Mouse (Mus musculus): Measurements from ENCODE around the gene Zfp653.
A peak's percentile ranks its signal among the peaks of the same experiment; 100 is the strongest.
"Not testable (repeated sequence)": the region's sequence is repeated elsewhere in the genome, so short reads cannot be mapped to it uniquely, and the experiment has no call there.

Zfp653 gene

DNA sequence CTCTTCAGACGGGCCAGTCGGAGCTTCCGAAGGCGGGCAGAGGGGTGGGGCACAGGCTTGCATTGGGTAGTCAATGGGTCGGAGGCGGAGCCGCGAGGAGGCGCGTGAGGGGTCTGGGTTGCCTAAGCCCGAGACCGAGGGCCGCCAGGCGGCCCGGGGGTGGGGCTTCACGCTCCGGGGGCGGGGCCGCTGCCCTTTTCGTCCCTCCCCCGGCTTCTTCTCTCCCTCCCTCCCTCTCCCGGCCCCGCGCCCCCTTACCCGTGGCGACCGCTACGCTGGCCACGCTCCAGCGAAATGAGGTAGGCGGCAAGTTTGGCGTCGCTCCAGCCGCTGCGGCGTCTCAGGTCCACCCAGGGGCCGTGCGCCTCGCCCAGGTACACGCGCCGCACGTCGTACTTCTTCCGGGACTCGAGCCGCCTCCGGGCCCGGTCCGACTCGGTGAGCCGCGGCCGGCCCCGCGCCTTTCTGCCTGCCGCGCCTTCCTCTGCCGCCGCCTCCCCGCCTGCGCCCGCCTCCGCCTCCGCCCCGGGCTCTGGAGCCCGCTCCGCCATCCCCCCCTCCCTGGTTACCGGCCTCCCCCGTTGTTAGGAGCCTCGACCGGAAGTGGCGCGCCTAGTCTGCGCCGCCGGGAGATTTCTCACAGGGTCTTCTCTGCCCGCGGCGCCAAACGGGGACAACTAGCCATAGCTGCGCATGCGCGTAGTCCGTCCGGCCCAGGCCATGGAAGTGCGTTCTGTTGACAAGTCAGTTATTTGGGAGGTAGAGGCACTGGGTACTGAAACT lies at the start of gene Zfp653, which contains the start of gene Gm49318:
Gene Zfp653, minus strand, starts transcription at position 586 of the 783 bp plus-strand sequence.
Gene Gm49318, minus strand, starts transcription at position 469 of the 783 bp plus-strand sequence.
- peak; percentile 98 for DNase-seq

DNA sequence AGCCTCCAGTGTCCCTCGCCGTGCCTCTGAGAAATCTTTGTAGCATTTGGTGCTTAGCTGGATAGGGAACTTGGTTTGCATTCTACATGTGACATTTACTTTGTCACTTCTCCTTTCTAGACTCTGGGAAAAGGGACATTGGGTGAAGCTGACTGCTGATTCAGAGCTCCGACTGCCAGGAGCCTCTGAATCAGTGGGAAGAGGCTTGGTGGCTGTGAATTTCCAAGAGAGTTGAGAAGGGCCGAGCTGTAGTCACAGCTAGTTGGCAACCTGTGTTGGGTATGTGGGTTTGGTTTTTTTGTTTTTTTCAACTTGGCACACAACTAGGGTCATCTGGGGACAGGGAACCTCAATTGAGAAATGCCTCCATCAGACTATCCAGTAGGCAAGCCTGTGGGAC lies 48.4 kb upstream of the Zfp653 start:
- DNase-seq: no peak

DNA sequence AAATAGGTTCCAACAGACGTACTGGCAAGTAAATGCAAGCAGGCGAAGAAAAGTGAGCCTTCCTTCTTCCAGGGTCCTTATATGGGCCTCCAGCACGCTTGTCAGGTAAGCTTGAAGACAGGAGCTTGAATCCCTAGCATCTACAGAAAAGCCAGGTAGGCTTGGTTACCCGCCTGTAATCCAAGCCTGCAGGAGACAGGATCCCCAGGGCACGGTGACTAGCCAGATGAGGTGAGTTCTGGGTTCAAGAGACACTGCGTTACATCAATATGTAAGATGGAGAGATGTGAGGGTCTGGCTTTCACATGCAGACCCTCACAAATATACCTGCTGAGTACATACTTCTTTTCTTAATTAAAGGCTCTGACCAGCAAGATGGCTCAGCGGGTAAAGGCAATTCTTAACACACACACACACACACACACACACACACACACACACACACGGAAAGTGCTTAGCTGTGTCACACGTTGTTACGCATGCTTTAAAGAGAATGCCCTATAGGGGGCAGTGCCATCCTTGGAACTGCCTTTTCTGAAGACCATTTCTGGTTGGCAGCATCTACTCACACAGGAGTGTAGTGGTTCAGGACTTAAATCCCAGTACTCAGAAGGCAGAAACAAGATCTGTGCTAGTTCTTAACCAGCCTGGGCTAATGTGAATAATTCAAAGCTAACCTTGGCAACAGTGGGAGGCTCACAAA lies 46.7 kb upstream of the Zfp653 start:
- DNase-seq: peak; percentile 37

DNA sequence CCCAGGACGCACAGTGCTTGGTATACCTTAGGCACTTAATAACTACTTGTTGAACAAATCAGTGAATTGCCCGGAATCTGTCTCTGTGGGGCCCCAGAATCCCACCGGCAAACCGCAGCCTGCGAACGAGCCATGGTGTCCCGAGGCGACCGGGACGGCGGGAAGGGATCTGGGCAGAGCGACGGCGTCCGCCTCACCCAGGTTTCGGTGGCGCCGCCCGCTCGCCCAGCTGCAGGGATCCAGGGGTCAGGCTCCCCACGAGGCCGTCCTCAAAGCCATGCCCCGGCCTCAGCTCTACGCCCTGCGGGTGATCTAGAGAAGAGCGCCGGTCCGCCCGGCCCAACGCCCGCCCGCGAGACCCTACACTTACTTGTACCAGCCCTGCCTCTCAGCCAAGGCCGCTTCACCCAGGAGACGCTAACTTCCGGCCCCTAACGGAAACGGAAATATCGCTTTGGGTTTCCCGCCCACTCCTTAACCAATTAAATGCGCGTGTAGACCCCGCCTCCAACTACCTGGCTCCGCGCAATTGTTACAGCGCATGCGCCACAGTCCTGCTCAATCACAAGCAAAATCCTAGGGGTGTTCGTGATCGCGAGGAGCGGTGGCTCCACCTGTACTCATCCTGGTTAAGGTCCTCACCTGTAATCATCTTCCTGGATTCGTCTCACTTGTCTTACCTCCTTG lies 45.7 kb upstream of the Zfp653 start, which contains the start of gene Elof1:
Gene Elof1, minus strand, starts transcription at position 433 of the 687 bp plus-strand sequence.
- DNase-seq: peak; percentile 88

DNA sequence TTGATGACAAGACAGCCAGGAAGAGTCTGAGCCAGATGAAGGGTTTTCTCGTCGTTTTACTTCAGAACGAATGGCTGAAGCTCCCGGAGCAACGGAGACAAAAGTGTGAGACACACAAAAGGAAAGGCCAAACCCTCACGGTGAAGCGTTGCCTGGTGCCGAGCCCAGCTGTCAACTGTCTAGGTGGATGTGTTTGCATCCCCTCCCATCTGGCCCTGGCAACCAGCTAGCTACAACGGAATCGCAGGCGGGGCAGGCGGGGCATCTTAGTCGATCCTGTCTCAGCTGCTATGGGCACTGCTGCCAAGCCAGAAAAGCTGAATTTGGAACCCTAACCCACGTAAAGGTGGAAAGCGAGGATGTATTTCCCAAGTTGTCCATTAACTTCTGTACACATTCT lies 44.9 kb upstream of the Zfp653 start:
- DNase-seq: no peak

DNA sequence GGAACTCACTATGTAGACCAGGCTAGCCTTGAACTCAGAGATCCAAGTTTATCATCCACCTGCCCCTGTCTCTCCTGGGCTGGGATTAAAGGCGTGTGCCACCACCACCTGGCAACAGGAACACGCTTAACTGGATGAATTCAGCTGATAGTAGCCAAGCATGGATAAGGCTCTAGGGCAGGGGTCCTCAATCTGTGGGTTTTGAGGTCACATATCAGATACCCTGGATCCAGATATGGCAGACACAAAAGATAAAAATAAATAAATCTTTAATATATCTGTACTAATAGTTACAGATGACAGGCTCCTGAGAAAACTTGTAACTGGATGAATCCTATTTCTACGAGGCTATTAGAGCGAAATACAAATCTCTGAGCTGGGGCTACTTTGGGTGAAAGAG lies 44.5 kb upstream of the Zfp653 start:
- DNase-seq: no peak

DNA sequence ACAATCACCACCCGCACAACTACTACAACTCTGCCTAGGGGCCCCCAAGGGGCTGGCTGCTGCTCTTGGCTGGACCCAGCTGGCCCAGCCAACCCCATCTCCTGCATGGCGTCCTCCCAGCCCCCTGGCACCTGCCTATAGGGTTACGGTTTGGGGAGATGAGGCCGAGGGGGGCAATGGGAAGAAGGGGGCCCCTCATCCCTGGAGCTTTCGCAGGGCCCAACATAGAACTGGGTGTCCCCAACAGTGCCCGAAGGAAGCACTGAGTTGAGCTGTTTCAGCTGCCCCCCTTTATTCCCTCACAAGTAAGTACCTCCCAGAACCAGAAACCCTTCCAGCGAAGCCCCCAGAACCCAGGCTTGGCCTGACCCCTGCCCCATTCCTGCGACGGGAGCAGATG lies 37.0 kb upstream of the Zfp653 start:
- DNase-seq: no peak

DNA sequence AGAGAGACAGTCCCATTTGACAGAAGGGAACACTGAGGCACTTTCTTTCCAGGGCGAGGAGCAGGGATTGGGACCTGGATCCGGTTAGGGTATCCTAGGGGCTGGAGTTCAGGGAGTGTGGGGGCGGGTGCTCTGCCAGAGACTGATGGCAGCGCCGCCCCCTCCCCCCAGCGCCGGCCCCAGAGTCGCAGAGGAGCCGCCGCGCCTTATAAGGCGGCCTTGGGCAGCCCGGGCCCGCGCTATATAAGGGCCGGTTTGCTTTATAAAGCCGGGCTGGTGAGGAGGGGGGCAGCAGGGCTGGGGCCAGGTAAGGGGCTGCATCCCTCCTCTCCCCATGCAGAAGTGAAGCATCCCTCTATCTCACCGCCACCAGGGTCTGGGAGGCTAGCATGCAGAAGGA lies 28.7 kb upstream of the Zfp653 start:
- DNase-seq: no peak

DNA sequence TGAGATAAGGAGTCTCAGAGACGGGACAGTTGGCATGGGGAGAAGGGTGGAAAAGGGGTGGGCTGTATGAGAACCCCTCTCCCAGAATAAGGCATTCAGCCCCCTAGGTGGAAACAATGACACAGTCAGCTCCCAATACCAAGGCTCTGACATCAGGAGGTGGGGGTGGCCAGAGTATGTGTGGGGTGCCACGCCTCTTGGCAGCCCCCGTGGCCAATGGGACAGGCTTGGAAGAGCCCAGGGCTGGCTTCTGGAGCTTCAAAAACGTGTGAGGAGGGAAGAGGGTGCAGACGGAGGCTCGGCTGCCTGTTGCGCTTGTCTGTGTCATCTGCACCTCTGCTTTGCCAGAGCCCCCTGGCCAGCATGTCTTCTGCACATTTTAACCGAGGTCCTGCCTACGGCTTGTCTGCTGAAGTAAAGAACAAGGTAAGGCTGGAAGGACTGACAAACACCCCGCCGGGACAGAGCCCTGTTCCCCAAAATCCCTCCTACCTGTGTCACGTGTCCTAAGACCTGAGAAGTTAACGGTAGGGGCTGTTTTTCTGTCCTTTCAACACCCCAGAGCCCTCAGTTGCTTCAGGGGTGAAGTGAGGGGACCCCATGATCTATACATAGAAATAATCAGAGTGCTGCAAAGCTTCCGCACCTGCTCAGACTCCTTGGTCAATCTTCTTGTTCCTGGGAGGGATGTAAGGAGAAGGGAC lies 28.0 kb upstream of the Zfp653 start, which contains the start of gene Cnn1:
Gene Cnn1, plus strand, starts transcription at position 224 of the 704 bp plus-strand sequence.
- DNase-seq: no peak

DNA sequence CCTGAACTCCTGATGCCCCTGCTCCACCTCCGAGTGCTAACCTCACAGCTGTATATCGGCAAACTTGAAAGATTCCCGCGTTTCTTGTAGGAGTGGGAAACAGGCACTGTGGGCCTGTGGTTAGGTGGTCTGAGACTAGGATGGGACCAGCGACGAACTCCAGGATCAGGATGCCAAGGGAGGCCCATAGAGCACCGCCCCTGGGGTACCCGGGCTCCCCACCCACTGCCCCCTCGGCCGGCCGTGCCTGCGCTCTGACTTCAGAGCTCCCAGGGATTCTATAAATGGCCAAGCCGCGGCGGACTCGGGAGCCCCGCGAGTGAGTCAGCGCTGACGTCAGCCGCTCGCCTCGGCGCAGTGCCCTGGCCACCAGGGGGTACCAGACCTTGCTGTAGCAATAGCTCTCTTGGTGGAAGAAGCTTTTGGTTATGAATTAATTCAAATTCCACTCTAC lies 24.7 kb upstream of the Zfp653 start:
- peak; percentile 64 for DNase-seq

DNA sequence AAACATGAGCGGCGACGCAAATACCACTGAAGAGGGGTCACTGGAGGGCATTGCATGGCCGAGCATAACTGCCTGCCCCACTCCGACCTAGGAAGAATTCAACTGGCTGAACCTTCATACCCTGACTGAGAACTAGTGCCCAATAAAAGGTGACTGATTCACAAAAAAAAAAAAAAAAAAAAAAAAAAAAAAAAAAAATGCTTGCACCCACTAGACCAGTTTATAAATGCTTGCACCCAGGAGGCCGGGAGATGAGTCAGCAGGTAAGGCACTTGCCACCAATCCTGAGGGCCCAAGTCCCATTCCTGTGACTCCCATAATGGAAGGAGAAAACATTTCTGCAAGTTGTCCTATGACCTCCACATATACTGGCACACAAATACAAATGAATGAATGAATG lies 21.6 kb upstream of the Zfp653 start:
- no peak for DNase-seq

DNA sequence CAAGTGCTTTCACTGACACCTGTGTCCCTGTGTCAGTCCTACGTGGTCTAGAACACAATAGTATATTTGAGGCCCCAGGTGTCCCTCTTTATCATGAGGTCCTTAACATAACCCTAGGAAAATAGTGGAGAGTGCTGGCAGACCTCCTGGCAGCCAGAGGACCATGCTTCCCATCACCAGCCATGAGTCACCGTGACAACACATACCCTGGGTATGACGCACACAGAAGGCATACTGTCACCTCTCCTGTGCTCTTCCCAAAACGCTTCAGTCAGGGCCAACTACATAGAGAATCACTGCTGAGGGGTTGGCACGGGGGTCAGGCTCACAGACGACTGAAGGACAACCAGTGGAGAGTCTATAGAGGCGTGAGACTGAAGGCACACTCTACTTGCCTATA lies 18.8 kb upstream of the Zfp653 start:
- DNase-seq: no peak

DNA sequence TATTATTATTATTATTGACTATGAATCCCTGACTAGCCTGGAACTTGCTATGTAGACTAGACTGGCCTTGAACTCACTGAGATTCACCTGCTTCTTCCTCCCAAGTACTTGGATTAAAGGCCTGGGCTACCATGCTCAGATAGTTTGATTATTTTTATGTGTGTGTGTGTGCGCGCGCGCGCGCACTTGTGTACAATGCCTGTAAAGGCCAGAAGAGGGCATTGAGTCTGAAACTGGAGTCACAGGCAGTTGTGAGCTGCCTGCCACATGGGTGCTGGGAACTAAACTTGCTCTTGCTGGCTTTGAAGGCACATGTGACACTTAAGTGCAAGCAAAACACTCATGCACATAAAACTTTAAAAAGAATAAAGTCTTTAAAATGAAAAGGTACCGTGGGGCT lies 18.1 kb upstream of the Zfp653 start:
- no peak for DNase-seq

DNA sequence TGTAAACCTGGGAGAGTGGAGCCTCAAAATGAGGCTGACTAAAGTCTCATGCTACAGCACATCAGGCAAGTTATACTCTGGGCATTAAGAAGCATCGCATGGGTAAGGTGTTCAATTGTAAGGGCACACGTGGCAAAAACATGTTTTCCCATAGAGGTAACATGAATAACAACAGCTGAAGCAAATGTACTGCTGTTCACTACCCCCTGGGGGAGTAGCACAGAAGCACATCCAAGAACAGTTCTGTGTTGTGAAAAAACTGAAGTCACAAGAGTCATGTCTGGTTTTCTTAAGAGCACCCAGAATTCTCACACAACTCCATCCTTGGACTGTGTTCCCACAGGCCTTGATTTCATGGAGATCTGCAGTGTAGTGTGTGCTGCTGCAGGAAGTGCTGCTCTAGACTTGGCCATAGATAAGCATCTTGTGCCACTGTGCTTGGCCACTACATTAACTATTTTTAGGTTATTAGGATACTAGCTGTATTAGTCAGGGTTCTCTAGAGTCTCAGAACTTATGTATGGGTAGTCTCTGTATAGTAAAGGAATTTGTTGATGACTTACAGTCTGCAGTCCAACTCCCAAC lies 15.9 kb upstream of the Zfp653 start:
- no peak for DNase-seq

DNA sequence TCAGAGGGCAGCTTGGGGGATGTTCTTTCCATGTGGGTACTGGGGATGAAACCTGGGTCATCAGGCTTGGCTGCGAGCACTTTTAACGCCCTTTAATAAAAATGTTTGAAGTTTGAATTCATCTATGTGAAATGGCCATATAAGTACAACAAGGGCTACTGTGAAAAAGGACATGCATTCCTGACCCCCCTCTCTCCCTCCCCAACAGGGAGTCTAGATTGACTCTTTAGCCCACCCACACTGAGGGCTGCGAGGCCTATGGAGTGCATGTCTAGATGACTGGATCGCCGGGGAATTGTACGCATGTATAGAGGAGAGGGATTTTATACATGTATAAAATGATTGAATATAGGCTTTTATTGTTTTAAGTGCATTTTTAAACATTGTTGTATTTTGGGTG lies 14.8 kb upstream of the Zfp653 start:
- no peak for DNase-seq

DNA sequence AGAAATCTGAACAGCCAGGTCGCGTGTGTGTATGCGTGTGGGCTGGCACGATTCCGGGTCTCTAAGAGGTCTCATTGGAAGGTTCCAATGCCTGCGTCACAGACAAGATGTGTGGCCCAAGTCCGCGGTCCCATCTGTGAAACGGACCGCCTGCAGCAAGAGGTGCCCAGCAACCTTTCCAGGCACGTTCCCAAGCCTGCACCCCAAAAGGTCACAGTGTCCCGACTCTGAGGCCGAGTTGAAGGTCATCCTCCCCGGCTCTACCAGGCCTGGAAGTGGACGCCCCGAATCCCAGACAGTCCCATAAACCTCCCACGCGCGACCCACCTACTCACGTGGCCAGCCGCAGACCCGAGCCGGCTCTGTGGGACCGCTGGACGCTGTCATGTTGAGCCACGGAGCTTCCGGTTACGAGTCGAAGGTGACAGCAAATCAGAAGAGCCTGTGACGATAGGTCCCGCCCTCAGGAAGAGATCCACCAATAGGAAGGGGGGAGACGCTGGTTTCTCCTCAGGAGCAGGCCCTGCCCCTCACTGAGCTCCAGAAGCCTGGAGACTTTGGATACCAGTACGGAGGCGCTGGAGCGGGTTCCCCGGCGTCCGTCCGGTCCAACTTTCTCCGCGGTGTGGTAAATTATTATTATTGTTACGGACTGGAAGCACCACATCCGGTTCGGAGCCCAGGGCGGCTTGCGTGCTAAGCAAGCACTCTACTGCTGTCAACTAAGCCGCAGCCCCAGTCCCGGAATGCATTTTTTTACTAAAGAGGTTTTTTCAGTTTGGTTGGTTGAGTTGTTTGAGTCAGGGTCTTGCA lies 14.1 kb upstream of the Zfp653 start, which contains the start of gene Ecsit:
Gene Ecsit, minus strand, starts transcription at position 417 of the 813 bp plus-strand sequence.
- peak; percentile 83 for DNase-seq

DNA sequence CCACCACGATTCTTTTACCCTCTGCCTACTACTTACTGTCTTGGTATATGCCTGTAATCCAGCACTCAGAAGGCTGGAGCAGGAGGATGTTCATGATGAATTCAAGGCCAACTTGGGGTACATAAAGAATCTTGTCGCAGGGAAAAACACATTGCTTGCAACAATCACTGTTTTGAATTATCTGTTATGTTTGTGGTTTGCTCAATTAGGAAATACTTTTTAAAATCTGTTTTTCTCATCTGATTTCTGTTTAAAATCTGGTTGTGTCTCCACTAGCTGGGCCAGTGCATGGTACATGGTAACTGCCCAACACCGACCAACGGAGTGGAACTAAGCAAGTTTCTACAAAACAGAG lies 13.5 kb upstream of the Zfp653 start:
- no peak for DNase-seq

DNA sequence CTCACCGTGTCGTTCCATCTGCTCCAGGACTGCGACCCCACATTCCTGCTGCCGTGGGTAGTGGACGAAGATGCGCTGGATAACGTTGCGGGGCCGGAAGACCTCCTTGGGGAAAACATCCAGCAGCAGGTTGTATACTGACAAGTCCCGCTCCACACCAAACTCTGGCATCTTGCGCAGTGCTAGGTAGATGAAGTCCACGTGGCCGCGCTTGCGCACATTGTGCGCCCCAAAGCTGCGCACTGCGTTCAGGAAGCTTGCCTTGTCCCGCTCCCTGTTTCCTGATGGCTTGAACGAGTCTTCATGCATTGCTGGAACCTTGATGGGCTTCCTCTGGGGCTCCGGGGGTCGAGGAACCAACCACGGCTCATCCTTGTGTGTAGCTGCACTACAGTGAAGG lies 5.0 kb upstream of the Zfp653 start:
- DNase-seq: no peak

DNA sequence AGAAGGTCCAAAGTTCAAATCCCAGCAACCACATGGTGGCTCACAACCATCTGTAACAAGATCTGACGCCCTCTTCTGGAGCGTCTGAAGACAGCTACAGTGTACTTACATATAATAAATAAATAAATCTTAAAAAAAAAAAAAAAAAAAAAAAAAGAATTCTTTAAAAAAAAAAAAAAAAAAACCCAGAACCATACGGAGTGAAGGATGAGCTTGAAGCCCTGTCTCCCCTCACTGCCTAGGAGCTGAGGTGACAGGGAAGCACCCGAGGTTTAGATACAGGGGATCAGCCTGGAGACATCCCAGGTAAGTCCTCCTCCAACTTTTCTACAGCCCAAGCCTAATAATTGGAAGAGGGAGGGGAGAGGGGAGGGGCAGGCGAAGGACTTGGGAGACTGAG lies 4.6 kb upstream of the Zfp653 start:
- not testable (repeated sequence) for DNase-seq

DNA sequence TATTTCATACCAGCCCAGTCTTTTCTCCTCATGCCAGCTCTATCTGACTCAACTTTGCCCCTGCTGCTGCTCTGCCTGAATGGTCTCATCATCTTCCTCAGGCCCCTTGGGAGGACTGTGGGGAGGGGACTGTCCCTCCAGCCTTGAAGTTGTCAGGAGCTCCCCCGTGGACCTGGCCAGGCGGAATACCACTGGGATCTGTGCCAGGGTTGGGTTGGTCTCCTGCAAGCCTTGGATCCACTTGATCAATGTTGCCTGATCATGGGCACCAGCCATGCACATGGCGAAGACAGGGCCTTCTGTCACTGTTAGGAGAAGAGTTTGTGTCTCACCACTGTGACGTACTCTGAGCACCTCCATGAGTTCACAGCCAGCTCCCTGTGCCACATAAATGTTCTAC lies 1.1 kb upstream of the Zfp653 start:
- DNase-seq: no peak

DNA sequence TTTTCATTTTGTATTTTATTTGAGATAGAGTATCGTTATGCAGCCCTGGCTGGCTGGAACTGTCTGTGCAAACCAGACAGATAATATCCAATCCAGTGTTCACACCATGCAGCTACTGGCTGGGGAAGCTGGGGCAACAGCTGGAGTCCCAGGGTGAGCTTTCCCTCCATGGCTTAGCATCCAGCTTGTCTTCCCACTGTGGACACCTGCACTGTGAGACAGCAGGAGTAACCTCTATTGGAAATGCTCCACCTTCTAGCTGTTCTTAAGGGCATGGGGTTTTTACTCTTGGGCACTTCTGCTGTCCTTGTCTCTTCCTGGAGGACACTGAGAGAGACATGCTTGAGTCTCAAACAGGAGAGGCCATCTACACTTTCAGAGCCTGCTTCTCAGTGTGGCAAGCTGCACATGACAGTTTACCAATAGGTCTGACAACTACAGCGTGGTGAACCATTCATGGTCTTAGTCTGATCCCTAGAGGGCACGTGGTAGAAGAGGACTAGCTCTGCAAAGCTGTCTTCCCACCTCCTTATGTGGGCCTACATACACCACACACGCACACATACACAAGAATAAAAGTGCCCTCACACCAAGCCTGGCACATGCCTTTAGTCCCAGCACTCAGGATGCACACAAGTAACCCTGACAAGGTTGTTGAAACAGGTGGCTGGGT lies 1.2 kb downstream of the Zfp653 start:
- DNase-seq: no peak
